Mouse (Mus musculus): ENCODE measurements at regions not wholly inside any gene's neighbourhood (a gene's known extent, or its start where the extent isn't known, plus 50 kb on each side); places are given as distances from the start of the nearest gene placed in this dataset.

DNA sequence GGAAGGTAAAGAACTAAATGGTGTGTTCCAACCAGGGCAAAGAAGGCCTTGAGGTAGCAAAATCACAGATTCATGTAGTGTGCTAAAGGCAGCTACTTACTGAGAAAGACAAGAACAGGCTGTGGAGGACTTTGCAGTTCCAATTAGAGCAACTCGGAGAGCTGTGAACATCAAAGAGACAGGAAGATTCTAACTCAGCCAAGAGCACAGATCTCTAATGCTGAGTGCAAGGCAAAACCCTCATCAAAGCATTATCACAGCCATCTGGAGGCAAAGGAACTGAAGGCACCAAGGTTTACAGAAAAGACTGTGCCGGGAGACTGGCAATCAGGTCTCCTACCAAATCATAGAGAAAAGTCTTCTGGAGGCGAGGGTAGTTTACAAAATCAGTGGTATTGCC is 111.1 kb downstream of the S1pr1 start:
- TF ChIP-seq CTCF (IDR thresholded peaks at IDR 0.05; ENCODE audit: borderline replicate concordance, control insufficient read depth, extremely low read depth, insufficient read depth, low read length, poor library complexity), result no peak
- no peak for TF ChIP-seq POLR2A (IDR thresholded peaks at IDR 0.05; ENCODE audit: control insufficient read depth, extremely low read depth, insufficient read depth, low read length, poor library complexity)
